Mouse (Mus musculus): ENCODE results near the gene Unc13d. TPM values are rescaled to one million over a fixed set of nuclear protein-coding genes. Genes with fewer than 3 reads are reported as not detected.
A peak's percentile ranks its signal among the peaks of the same experiment; 100 is the strongest.

Gene Unc13d
- polyA plus RNA-seq, 1 experiment from 2014 or later, result 32.7 TPM

GRCm38 (mm10) chr11:116076266-116076540, 1.6 kb downstream of the Unc13d start:
- ATAC-seq (ENCODE audit: low read depth) (0 out of 2 replicates have a peak, but pooled peaks have one; percentile 9), DNase-seq (no peak)
- Histone ChIP-seq H3K4me1 (replicated peaks) (peaks cover 79% of the 10 kb centered on the region), H3K36me3 (peaks cover 50% of the 10 kb centered on the region), H3K9me3 (replicated peaks) (no peaks in the 10 kb centered on the region), H3K27me3 (no peaks in the 10 kb centered on the region), H3K9ac (peak overlapping the region; percentile 96), H3K4me2 (peak overlapping the region; percentile 99), H3K27ac (peak overlapping the region; percentile 99), H3K4me3 (replicated peaks) (peak overlapping the region; percentile 75)
- WGBS (ENCODE audit: insufficient replicate concordance), result 48% methylated on average over 7 of the region's 7 CpGs

GRCm38 (mm10) chr11:116075539-116076265, 2.1 kb downstream of the Unc13d start:
- Histone ChIP-seq H3K36me3 (peaks cover 45% of the 10 kb centered on the region), H3K27me3 (no peaks in the 10 kb centered on the region), H3K4me3 (replicated peaks) (peak overlapping the region; percentile 75), H3K27ac (peak overlapping the region; percentile 99), H3K4me2 (peak overlapping the region; percentile 99), H3K9ac (peak overlapping the region; percentile 96), H3K4me1 (replicated peaks) (peaks cover 74% of the 10 kb centered on the region), H3K9me3 (replicated peaks) (no peaks in the 10 kb centered on the region)
- 21% methylated on average over 20 of the region's 20 CpGs for WGBS (ENCODE audit: insufficient replicate concordance)
- peak; percentile 2; the same call in 1 of the 2 replicates for ATAC-seq (ENCODE audit: low read depth)
- DNase-seq, result peak; percentile 60

GRCm38 (mm10) chr11:116074436-116074991, 3.2 kb downstream of the Unc13d start:
- no peak for DNase-seq
- Histone ChIP-seq H3K27me3 (no peaks in the 10 kb centered on the region), H3K27ac (peak overlapping the region; percentile 61), H3K4me2 (no peak overlapping the region), H3K9me3 (replicated peaks) (no peaks in the 10 kb centered on the region), H3K36me3 (peaks cover 36% of the 10 kb centered on the region), H3K4me1 (replicated peaks) (peaks cover 62% of the 10 kb centered on the region), H3K4me3 (replicated peaks) (no peak overlapping the region), H3K9ac (peak overlapping the region; percentile 23; the same call in 1 of the 2 replicates)
- no peak for ATAC-seq (ENCODE audit: low read depth)
- 33% methylated on average over 7 of the region's 7 CpGs for whole genome bisulfite sequencing (ENCODE audit: insufficient replicate concordance)

DNA sequence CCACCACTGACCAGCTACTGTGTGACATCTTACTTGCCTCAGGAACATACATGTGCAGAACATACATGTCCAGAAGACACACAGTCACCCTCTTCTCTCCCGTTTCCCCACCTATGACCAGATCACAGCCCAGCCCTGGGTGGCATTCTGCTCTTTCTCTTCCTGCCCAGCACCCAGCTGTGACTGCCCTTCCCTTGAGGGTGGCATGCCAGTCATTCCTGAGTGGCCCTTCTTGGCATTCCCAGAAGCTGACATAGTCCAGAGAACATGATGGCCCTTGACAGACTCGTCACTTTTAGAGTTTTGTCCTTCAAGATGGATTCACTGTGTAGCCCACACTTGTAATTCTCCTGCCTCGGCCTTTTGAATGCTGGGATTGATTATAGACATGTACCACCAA, 5.2 kb downstream of the Unc13d start:
- H3K9ac ChIP-seq, result no peak overlapping the region
- peaks cover 44% of the 10 kb centered on the region for H3K36me3 ChIP-seq
- DNase-seq, result no peak
- no peak for ATAC-seq (ENCODE audit: low read depth)
- H3K27me3 ChIP-seq, result no peaks in the 10 kb centered on the region
- 85% methylated on average over 3 of the region's 3 CpGs for WGBS (ENCODE audit: insufficient replicate concordance)
- no peak overlapping the region for H3K27ac ChIP-seq
- no peak overlapping the region for H3K4me2 ChIP-seq
- no peak overlapping the region for H3K4me3 ChIP-seq (replicated peaks)
- H3K4me1 ChIP-seq (replicated peaks), result peaks cover 43% of the 10 kb centered on the region
- H3K9me3 ChIP-seq (replicated peaks), result no peaks in the 10 kb centered on the region

DNA sequence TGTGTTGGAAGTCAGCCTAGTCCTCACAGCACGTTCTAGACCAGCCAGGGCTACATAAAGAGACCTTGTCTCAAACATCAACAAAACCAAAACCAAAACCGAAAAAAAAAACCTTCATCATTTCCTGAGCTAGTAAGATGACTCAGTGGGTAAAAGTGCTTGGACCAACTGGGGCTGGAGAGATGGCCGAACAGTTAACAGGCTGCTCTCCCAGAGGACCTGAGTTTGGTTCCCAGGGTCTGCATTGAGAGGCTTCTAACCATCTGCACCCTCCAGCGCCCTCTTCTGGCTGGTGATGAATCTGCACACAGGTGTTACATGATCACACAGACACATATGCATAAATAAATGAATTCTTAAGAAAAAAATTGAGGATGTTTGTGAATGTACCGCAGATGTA, 6.3 kb downstream of the Unc13d start:
- no peaks in the 10 kb centered on the region for H3K9me3 ChIP-seq (replicated peaks)
- no peak for DNase-seq
- no peak overlapping the region for H3K4me3 ChIP-seq (replicated peaks)
- no peak for ATAC-seq (ENCODE audit: low read depth)
- WGBS (ENCODE audit: insufficient replicate concordance), result 36% methylated on average over 5 of the region's 5 CpGs
- H3K36me3 ChIP-seq, result peaks cover 51% of the 10 kb centered on the region
- no peak overlapping the region for H3K9ac ChIP-seq
- H3K27ac ChIP-seq, result no peak overlapping the region
- peaks cover 32% of the 10 kb centered on the region for H3K4me1 ChIP-seq (replicated peaks)
- H3K4me2 ChIP-seq, result no peak overlapping the region
- no peaks in the 10 kb centered on the region for H3K27me3 ChIP-seq

- Histone ChIP-seq H3K4me3 (replicated peaks) (no peak overlapping the region), H3K9me3 (replicated peaks) (no peaks in the 10 kb centered on the region), H3K27ac (no peak overlapping the region), H3K27me3 (no peaks in the 10 kb centered on the region), H3K4me1 (replicated peaks) (0 out of 2 replicates have a peak, but pooled peaks cover 3% of the 10 kb centered on the region), H3K36me3 (peaks cover 87% of the 10 kb centered on the region), H3K4me2 (no peak overlapping the region), H3K9ac (no peak overlapping the region)
- ATAC-seq (ENCODE audit: low read depth) (no peak), DNase-seq (no peak)
- WGBS (ENCODE audit: insufficient replicate concordance), result 82% methylated on average over 12 of the region's 12 CpGs
Measured at GRCm38 (mm10) chr11:116065345-116065744, 12.4 kb downstream of the Unc13d start.

GRCm38 (mm10) chr11:116064187-116064867, 13.4 kb downstream of the Unc13d start:
- Histone ChIP-seq H3K27ac (no peak overlapping the region), H3K9ac (no peak overlapping the region), H3K4me2 (no peak overlapping the region), H3K4me1 (replicated peaks) (0 out of 2 replicates have a peak, but pooled peaks cover 3% of the 10 kb centered on the region), H3K4me3 (replicated peaks) (no peak overlapping the region), H3K9me3 (replicated peaks) (no peaks in the 10 kb centered on the region), H3K36me3 (peaks cover 92% of the 10 kb centered on the region), H3K27me3 (no peaks in the 10 kb centered on the region)
- WGBS (ENCODE audit: insufficient replicate concordance), result 85% methylated on average over 23 of the region's 23 CpGs
- ATAC-seq (ENCODE audit: low read depth), result no peak
- DNase-seq, result no peak

- DNase-seq, result no peak
- Histone ChIP-seq H3K36me3 (peaks cover 92% of the 10 kb centered on the region), H3K4me1 (replicated peaks) (peaks cover 9% of the 10 kb centered on the region; the same call in 1 of the 2 replicates), H3K9ac (no peak overlapping the region), H3K4me3 (replicated peaks) (no peak overlapping the region), H3K27ac (no peak overlapping the region), H3K27me3 (no peaks in the 10 kb centered on the region), H3K4me2 (no peak overlapping the region), H3K9me3 (replicated peaks) (no peaks in the 10 kb centered on the region)
- no peak for ATAC-seq (ENCODE audit: low read depth)
- WGBS (ENCODE audit: insufficient replicate concordance), result 75% methylated on average over 13 of the region's 13 CpGs
Measured at GRCm38 (mm10) chr11:116063562-116063961, 14.2 kb downstream of the Unc13d start.

DNA sequence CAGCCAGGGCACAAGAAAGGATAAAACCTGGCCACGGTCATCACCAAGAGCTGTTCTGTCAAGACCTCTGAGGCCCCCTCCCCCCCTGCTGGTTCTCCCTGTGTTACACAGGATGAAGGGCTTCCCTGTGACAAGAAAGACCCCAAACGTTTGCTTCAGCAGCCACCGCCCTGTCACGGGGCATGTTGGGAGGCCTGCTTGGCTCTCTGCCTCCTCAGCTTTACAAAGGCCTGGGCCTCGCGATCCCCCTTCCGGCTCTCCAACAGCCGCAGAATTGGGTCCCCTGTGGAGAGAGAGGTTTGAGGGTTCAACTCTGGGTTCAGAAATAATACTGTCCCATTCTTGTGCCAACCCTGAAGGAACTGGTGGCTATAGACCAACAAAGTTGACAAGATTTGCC, 15.2 kb downstream of the Unc13d start:
- Histone ChIP-seq H3K27me3 (no peaks in the 10 kb centered on the region), H3K27ac (no peak overlapping the region; the same call in 1 of the 2 replicates), H3K36me3 (peaks cover 94% of the 10 kb centered on the region), H3K4me1 (replicated peaks) (peaks cover 19% of the 10 kb centered on the region), H3K9me3 (replicated peaks) (no peaks in the 10 kb centered on the region), H3K4me2 (no peak overlapping the region), H3K9ac (no peak overlapping the region), H3K4me3 (replicated peaks) (no peak overlapping the region)
- WGBS (ENCODE audit: insufficient replicate concordance), result 68% methylated on average over 8 of the region's 8 CpGs
- DNase-seq (no peak), ATAC-seq (ENCODE audit: low read depth) (no peak)

DNA sequence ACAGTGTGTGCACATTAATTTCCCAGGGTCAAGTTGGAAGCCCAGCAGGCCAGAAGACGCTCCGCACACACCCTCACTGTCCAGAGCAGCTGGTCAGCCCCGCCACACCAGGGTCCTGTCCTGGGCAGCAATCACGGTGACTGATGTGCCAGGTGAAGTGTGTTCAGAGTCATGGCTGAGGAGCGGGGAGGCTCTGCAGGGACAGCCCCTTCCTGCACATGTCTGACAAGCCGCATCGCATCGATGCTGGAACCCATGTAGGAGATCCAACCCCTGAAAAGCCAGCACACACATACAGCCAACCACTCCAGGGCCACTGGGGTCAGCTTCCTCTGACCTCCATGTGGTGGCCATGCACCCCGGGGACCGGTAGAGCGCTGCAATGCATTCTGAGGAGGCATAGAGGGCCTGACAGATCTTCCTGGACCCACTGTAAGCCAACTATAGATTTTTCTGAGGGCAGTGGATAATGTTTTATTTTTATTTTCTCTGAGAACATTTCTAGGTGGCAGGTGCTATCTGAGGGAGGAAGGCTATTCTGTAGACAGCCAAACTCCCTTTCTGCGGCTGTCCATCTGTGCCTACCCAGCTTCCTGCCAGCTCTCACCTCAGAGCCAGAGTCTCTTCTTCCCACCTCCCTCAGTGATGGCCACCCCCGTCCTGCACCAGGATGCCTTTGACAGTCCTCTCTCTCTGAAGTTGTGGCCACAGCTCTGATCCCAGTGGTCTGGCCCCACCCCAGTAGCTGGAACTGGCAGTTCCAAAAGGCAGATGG, 15.9 kb downstream of the Unc13d start:
- Histone ChIP-seq H3K27ac (no peak overlapping the region), H3K27me3 (no peaks in the 10 kb centered on the region), H3K9ac (no peak overlapping the region), H3K36me3 (peaks cover 96% of the 10 kb centered on the region), H3K9me3 (replicated peaks) (no peaks in the 10 kb centered on the region), H3K4me2 (no peak overlapping the region), H3K4me3 (replicated peaks) (no peak overlapping the region), H3K4me1 (replicated peaks) (peaks cover 26% of the 10 kb centered on the region)
- WGBS (ENCODE audit: insufficient replicate concordance), result 88% methylated on average over 13 of the region's 13 CpGs
- DNase-seq (no peak), ATAC-seq (ENCODE audit: low read depth) (no peak)

GRCm38 (mm10) chr11:116060596-116060995, 17.2 kb downstream of the Unc13d start:
- Histone ChIP-seq H3K4me2 (no peak overlapping the region), H3K27me3 (no peaks in the 10 kb centered on the region), H3K27ac (no peak overlapping the region; the same call in 1 of the 2 replicates), H3K9me3 (replicated peaks) (no peaks in the 10 kb centered on the region), H3K4me3 (replicated peaks) (no peak overlapping the region), H3K4me1 (replicated peaks) (peaks cover 38% of the 10 kb centered on the region), H3K36me3 (peaks cover 99% of the 10 kb centered on the region), H3K9ac (no peak overlapping the region)
- DNase-seq (no peak), ATAC-seq (ENCODE audit: low read depth) (no peak)
- WGBS (ENCODE audit: insufficient replicate concordance), result 86% methylated on average over 9 of the region's 9 CpGs

Data from liver, embryonic 13.5 days (tissue).